Mouse (Mus musculus) bone marrow, adult 2 months (tissue): Measurements from ENCODE around the gene Hba-x. TPM values are rescaled to one million over a fixed set of nuclear protein-coding genes. Genes with fewer than 3 reads are reported as not detected.
"Not testable (repeated sequence)": the region's sequence is repeated elsewhere in the genome, so short reads cannot be mapped to it uniquely, and the experiment has no call there.

Experiments used
- H3K27ac ChIP-seq: fragments of 200-500 bp; 2 replicates; pipeline ENCODE4 v1.5.1; 2012; ENCODE audit warnings: low read depth, mild to moderate bottlenecking, control low read depth, inconsistent platforms, low read length; ENCODE audit not compliant: control insufficient read depth, poor library complexity, insufficient read depth
- H3K4me1 ChIP-seq: fragments of 200-500 bp; 2 replicates; pipeline ENCODE4 v1.6.1; 2011; ENCODE audit warnings: low read length; ENCODE audit not compliant: control insufficient read depth, insufficient read depth
- H3K4me3 ChIP-seq: fragments of 200-500 bp; replicated peaks from 2 replicates; pipeline ENCODE3; 2011; ENCODE audit warnings: mild to moderate bottlenecking, low read depth, low read length, control low read depth; ENCODE audit not compliant: control insufficient read depth
- CTCF ChIP-seq: fragments of 200-500 bp; IDR thresholded peaks from 2 replicates; pipeline ENCODE4 v1.5.1; 2011; ENCODE audit warnings: low read length, control low read depth; ENCODE audit not compliant: control insufficient read depth, insufficient read depth
- POLR2A ChIP-seq: fragments of 200-500 bp; IDR thresholded peaks from 2 replicates; pipeline ENCODE4 v1.6.1; 2011; ENCODE audit warnings: low read depth, mild to moderate bottlenecking, control low read depth, low read length, borderline replicate concordance; ENCODE audit not compliant: control insufficient read depth
- WGBS: fragments of 180-500 bp; shearing (Covaris S2); methylation state at CpG from one replicate; pipeline ENCODE4 v1.1.7; 2018; 5-methylcytosine and 5-hydroxymethylcytosine counted together
- polyA plus RNA-seq: library from polyadenylated mRNA; stranded (reverse); fragments of >200 nt; gene quantifications from 2 replicates; pipeline ENCODE4 v1.2.4, GENCODE M21; 2011; ENCODE audit warnings: low replicate concordance; ENCODE audit not compliant: missing spikeins, insufficient read depth, insufficient read length

Hba-x gene
- polyA plus RNA-seq, 1 experiment: 2.6 TPM

DNA sequence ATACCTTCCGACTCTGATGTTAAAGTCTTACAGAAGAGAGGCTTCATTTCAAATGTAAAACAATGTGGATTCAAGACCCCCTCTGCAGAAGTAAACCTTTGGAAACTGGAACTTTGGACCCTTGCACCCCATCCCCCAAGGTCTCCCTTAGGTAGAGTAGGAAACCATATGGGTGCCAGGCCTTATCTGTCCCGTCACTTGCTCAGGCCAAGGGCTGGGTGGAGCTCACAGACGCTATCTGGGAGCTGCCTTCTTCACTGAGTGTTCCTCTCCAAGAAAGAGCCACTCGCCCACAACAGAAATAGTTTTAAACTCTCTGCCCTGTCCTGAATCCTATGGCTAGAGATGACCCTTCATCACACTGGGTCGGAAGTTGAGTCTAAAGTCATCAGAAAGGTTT, 7.2 kb upstream of the Hba-x start:
- WGBS: 60% methylated on average over 5 of the region's 5 CpGs
- Histone ChIP-seq H3K27ac (peak overlapping the region; percentile 96), H3K4me1 (peaks cover 3% of the 10 kb centered on the region), H3K4me3 (peak overlapping the region; percentile 6)
- TF ChIP-seq POLR2A (no peak), CTCF (no peak)

- WGBS: 26% methylated on average over 4 of the region's 4 CpGs
- TF ChIP-seq POLR2A: no peak
- TF ChIP-seq CTCF: no peak; the same call in 1 of the 2 replicates
- peaks cover 3% of the 10 kb centered on the region for H3K4me1 ChIP-seq
- no peak overlapping the region for H3K27ac ChIP-seq
- H3K4me3 ChIP-seq: no peak overlapping the region
Measured at GRCm38 (mm10) chr11:32271178-32271577, 5.0 kb upstream of the Hba-x start.

DNA sequence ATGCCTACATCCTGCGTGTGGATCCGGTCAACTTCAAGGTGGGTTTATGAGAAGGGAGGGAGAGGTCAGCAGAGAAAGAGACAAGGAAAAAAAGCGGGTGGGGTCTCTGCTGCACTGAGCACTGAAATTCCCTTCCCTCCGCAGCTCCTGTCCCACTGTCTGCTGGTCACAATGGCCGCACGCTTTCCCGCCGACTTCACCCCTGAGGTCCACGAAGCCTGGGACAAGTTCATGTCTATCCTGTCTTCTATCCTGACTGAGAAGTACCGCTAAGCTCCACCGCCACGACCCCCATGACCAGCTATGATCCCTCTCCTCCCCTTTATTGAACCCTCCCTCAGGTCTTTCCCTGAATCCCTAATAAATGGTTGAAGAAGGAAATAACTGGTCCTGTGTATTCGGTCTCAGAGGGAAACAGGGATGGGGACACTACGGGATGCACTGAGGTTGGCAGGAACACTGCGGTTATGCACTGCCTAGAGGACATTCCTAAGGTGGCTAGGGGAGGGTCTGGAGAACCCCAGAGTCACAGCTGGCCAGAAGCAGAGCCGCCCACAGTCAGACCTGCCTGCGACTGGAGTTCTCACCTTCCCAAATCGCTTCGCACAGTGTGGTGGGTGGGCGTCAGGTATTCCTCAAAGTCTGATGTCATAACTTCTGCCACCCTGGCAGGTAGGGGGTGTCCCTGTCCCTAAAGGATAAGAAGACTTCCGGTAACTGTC, 1.7 kb downstream of the Hba-x start:
- 78% methylated on average over 21 of the region's 21 CpGs for WGBS
- Histone ChIP-seq H3K4me3 (no peak overlapping the region), H3K27ac (no peak overlapping the region), H3K4me1 (peaks cover 2% of the 10 kb centered on the region; the same call in 1 of the 2 replicates)
- TF ChIP-seq POLR2A: no peak
- TF ChIP-seq CTCF: no peak

DNA sequence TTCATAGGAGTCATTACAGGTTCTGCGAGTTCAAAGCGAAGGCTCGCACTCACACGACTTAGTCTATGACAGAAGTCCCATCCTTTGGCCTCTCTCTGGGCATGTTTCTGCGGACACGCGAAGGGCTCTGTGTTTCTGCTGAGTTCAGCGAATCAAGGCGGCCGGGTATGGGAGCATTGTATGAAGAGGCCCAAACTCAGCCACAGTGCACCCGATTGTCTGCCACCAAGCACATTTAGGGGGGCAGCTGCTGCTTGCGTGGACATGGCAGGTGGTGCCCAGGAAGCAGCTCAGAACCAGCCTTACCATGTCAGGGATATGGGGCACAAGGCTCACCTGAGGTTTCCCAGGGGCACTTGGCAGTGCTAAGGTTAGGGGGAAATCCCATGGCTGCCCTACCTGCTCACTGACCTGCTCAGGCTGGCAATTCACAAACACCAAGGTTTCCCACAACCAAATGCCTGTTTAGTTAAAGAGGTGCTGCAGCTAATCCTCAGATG, 2.3 kb downstream of the Hba-x start:
- WGBS: 86% methylated on average over 12 of the region's 12 CpGs
- Histone ChIP-seq H3K27ac (no peak overlapping the region), H3K4me3 (no peak overlapping the region), H3K4me1 (peaks cover 2% of the 10 kb centered on the region; the same call in 1 of the 2 replicates)
- TF ChIP-seq POLR2A: no peak
- no peak for TF ChIP-seq CTCF

DNA sequence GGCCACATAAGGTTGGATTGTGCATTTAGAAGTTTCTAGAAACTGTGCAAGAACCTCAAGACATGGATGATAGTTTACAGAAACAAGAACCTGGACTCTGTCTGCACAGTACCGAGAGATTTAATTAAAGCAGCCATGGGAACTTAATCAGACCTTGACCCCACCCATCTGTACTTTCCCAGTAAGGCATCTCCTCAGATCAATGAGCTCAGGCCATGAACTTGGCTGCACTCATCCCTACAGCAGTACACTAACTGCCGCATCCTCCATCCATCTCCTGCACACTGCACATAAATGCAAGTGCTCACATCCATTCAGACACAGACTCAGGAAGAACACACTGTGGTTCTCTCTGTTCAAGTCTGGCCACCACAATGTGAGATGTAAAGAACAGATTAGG, 4.4 kb downstream of the Hba-x start:
- H3K4me1 ChIP-seq: peaks cover 2% of the 10 kb centered on the region; the same call in 1 of the 2 replicates
- no peak for TF ChIP-seq CTCF
- no peak for TF ChIP-seq POLR2A
- WGBS: 76% methylated on average over 2 of the region's 2 CpGs
- H3K4me3 ChIP-seq: no peak overlapping the region
- no peak overlapping the region for H3K27ac ChIP-seq

- Histone ChIP-seq H3K4me1 (peaks cover 2% of the 10 kb centered on the region; the same call in 1 of the 2 replicates), H3K4me3 (no peak overlapping the region), H3K27ac (peak overlapping the region; percentile 42)
- 84% methylated on average over 1 of the region's 1 CpGs for WGBS
- TF ChIP-seq POLR2A: no peak
- TF ChIP-seq CTCF: no peak
Measured at GRCm38 (mm10) chr11:32281416-32282144, 5.4 kb downstream of the Hba-x start.

DNA sequence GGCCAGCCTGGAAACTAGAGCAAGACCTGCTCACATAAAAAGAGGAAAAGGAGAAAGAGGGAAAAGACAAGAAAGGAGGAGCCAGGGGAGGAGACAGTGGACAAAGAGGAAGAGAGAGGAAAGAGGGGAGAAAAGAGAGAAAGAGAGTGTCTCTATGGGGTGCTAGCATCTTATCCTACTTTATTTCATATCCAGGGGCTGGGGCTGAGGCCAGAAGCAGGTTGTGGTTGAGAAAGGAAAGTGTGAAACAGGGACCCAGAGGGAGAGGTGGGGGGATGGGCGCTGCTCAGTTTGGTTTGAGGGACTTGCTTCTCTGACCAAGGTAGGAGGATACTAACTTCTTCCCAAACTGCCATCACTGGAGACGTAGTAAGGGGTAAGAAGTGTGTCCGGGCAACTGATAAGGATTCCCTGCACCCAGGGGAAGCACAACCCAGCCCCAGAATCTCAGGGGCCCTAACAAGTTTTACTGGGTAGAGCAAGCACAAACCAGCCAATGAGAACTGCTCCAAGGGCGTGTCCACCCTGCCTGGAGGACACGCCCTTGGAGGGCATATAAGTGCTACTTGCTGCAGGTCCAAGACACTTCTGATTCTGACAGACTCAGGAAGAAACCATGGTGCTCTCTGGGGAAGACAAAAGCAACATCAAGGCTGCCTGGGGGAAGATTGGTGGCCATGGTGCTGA, 7.0 kb downstream of the Hba-x start, which contains the start of gene Hba-a1:
Gene Hba-a1 (plus strand): TSS at position 421 of the 687 bp plus-strand sequence.
- 20% methylated on average over 1 of the region's 5 CpGs for WGBS
- Histone ChIP-seq H3K4me3 (peak within 1 kb of the TSS; percentile 47), H3K27ac (peak within 1 kb of the TSS; percentile 91)
- not testable (repeated sequence) for H3K4me1 ChIP-seq

- not testable (repeated sequence) for H3K4me1 ChIP-seq
- Histone ChIP-seq H3K27ac (peak overlapping the region; percentile 88), H3K4me3 (peak overlapping the region; percentile 47)
- peak; percentile 65; the same call in 1 of the 2 replicates for TF ChIP-seq POLR2A
- 31% methylated on average over 2 of the region's 2 CpGs for WGBS
Measured at GRCm38 (mm10) chr11:32284582-32284981, 8.4 kb downstream of the Hba-x start.
